8 mouse cellular contexts compared by ENCODE assay signal in the genomic region with DNA sequence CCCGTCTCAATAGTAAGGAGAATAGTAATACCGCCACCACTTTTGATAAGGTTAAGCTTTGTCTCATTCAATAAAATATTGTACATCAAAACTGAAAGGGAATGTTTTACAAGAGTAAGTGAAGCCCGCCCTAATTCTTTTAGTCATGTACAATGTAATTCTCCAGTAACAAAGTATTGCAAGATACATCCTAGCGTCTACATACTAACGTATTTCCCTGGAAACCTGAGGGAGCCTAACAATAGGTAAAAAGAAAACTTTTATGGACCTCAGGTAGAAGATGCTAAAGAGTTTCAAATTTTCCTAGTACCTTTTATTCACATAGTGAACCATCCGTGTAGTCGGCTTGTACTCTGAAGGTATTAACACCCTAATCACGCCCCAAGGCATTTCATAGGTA. TPM values are rescaled to one million over a fixed set of nuclear protein-coding genes. Genes with fewer than 3 reads are reported as not detected.
DNase-seq lines count a peak whose midpoint lies in the region; ATAC-seq and TF ChIP-seq lines count a peak whose summit lies in the region.

No protein-coding gene starts in this region.

- no peak for TF ChIP-seq EP300 in heart, postnatal 0 days (IDR thresholded peaks at IDR 0.05; ENCODE audit: low read depth)
- TF ChIP-seq EP300 in liver, postnatal 0 days (IDR thresholded peaks at IDR 0.05; ENCODE audit: low read depth) = no peak

- peak overlapping the region; percentile 99 for H3K27ac ChIP-seq in heart, postnatal 0 days (ENCODE audit: low read depth)
- no peak overlapping the region for H3K27ac ChIP-seq in forebrain, embryonic 15.5 days (replicated peaks)
- 0 out of 2 replicates have a peak overlapping the region, but pooled peaks have one; percentile 96 for H3K27ac ChIP-seq in liver, postnatal 0 days (ENCODE audit: low read depth)

- H3K4me2 ChIP-seq in heart, postnatal 0 days (ENCODE audit: low read depth, low read length) = peak overlapping the region; percentile 67
- H3K4me2 ChIP-seq in forebrain, embryonic 15.5 days (replicated peaks) = peak overlapping the region; percentile 48
- H3K4me2 ChIP-seq in liver, postnatal 0 days (ENCODE audit: low read depth, low read length) = peak overlapping the region; percentile 75

- no peaks in the 10 kb centered on the region for H3K9me3 ChIP-seq in heart, postnatal 0 days (replicated peaks; ENCODE audit: control insufficient read depth, low read length)
- H3K9me3 ChIP-seq in G1E (replicated peaks) = no peaks in the 10 kb centered on the region
- H3K9me3 ChIP-seq in forebrain, embryonic 15.5 days = no peaks in the 10 kb centered on the region
- H3K9me3 ChIP-seq in liver, postnatal 0 days (ENCODE audit: low read length) = no peaks in the 10 kb centered on the region

- intact Hi-C loops in heart, postnatal 10 days (cut with DNase I) = loop anchor here (5.0 kb wide), 1 partner anchor 77 kb away; no protein-coding TSS in a partner anchor

- ATAC-seq in heart, postnatal 0 days (ENCODE audit: insufficient read depth, low read depth) = no peak
- no peak for ATAC-seq in G1E (ENCODE audit: extremely low read depth, insufficient number of reproducible peaks, low FRiP score, poor library complexity, severe bottlenecking)
- ATAC-seq in forebrain, embryonic 15.5 days (replicated peaks) = no peak
- ATAC-seq in liver, postnatal 0 days = no peak
- no peak for ATAC-seq in megakaryocyte-erythroid progenitor cell, adult 5-6 weeks (replicated peaks; ENCODE audit: low FRiP score, low TSS enrichment, poor library complexity, severe bottlenecking)

- H3K4me3 ChIP-seq in heart, postnatal 0 days (ENCODE audit: low read depth, low read length) = peak overlapping the region; percentile 85
- peak overlapping the region; percentile 77 for H3K4me3 ChIP-seq in G1E (ENCODE audit: low read depth, low read length)
- peak overlapping the region; percentile 55 for H3K4me3 ChIP-seq in forebrain, embryonic 15.5 days
- peak overlapping the region; percentile 68 for H3K4me3 ChIP-seq in liver, postnatal 0 days (ENCODE audit: low read depth, low read length)

- no peaks in the 10 kb centered on the region; the same call in 1 of the 2 replicates for H3K27me3 ChIP-seq in heart, postnatal 0 days (ENCODE audit: control insufficient read depth, insufficient read depth, low read length)
- no peaks in the 10 kb centered on the region for H3K27me3 ChIP-seq in G1E (ENCODE audit: insufficient read depth, low read length)
- no peaks in the 10 kb centered on the region for H3K27me3 ChIP-seq in forebrain, embryonic 15.5 days
- no peaks in the 10 kb centered on the region for H3K27me3 ChIP-seq in liver, postnatal 0 days (ENCODE audit: insufficient read depth, low read length)

- 19% methylated on average over 8 of the region's 8 CpGs for WGBS in heart, postnatal 0 days
- 19% methylated on average over 8 of the region's 8 CpGs for whole genome bisulfite sequencing in forebrain, embryonic 15.5 days
- 17% methylated on average over 8 of the region's 8 CpGs for WGBS in liver, postnatal 0 days (ENCODE audit: insufficient replicate concordance)

- H3K4me1 ChIP-seq in heart, postnatal 0 days (ENCODE audit: control insufficient read depth, insufficient read depth) = no peaks in the 10 kb centered on the region; the same call in 1 of the 2 replicates
- H3K4me1 ChIP-seq in G1E (ENCODE audit: insufficient read depth, low read depth, low read length) = peaks cover 5% of the 10 kb centered on the region
- peaks cover 15% of the 10 kb centered on the region for H3K4me1 ChIP-seq in forebrain, embryonic 15.5 days
- no peaks in the 10 kb centered on the region for H3K4me1 ChIP-seq in liver, postnatal 0 days (ENCODE audit: insufficient read depth)

- no peak for DNase-seq in heart, postnatal 0 days (ENCODE audit: low spot score)
- DNase-seq in heart, postnatal 10 days = no peak
- DNase-seq in G1E (ENCODE audit: low spot score) = no peak
- DNase-seq in liver, postnatal 0 days = no peak
- DNase-seq in left cerebral cortex, adult 8-10 months (ENCODE audit: low spot score in 2 of 2) = no peak
- DNase-seq in thymus, postnatal 4 days = no peak

- peak overlapping the region; percentile 92 for H3K9ac ChIP-seq in heart, postnatal 0 days (replicated peaks; ENCODE audit: low read depth, low read length)
- peak overlapping the region; percentile 68 for H3K9ac ChIP-seq in forebrain, embryonic 15.5 days (replicated peaks)
- peak overlapping the region; percentile 78 for H3K9ac ChIP-seq in liver, postnatal 0 days (replicated peaks)

- no peaks in the 10 kb centered on the region for H3K36me3 ChIP-seq in heart, postnatal 0 days (replicated peaks; ENCODE audit: control insufficient read depth, insufficient read depth, low read length)
- H3K36me3 ChIP-seq in G1E (replicated peaks) = peaks cover 4% of the 10 kb centered on the region
- no peaks in the 10 kb centered on the region for H3K36me3 ChIP-seq in forebrain, embryonic 15.5 days
- H3K36me3 ChIP-seq in liver, postnatal 0 days (replicated peaks; ENCODE audit: insufficient read depth, low read length) = no peaks in the 10 kb centered on the region

- TF ChIP-seq CTCF in heart, postnatal 0 days (IDR thresholded peaks at IDR 0.05; ENCODE audit: low read depth) = no peak
- no peak for TF ChIP-seq CTCF in G1E (IDR thresholded peaks at IDR 0.05; ENCODE audit: low read depth, low read length)
- TF ChIP-seq CTCF in liver, postnatal 0 days (IDR thresholded peaks at IDR 0.05; ENCODE audit: low read depth) = no peak

RNA-seq across cellular contexts. Expression of a gene that starts 1.4 kb away (rescaled TPM):
- 40.1 and 41.9 TPM in 2 replicates for total RNA-seq in heart, postnatal 0 days (2014; rRNA removed; ENCODE audit: low replicate concordance)
- polyA plus RNA-seq in heart, postnatal 0 days (2015; fragmentation: Nextera tagmentation; extraction: Ambion mirVana) = 9.6 and 10.8 TPM in 2 replicates
- 10 to 100 TPM; 34.8 to 36.7 TPM for total RNA-seq in heart, postnatal 10 days (2021)
- total RNA-seq in G1E (2014; fragmentation: Nextera tagmentation) = 74.7 and 81.1 TPM in 2 replicates
- total RNA-seq in G1E (2017) = 20.6 and 22.8 TPM in 2 replicates
- 4.5 and 4.7 TPM in 2 replicates for polyA plus RNA-seq in G1E (2012)
- polyA plus RNA-seq in forebrain, embryonic 15.5 days (2015; fragmentation: Nextera tagmentation; extraction: Ambion mirVana) = 13.4 and 14.0 TPM in 2 replicates
- polyA plus RNA-seq in liver, postnatal 0 days (2015; fragmentation: Nextera tagmentation; extraction: Ambion mirVana) = 3.4 and 3.6 TPM in 2 replicates
- total RNA-seq in left cerebral cortex, adult 8-10 months (2022) = 10 to 100 TPM; 58.3 to 70.0 (median 69.1) TPM
- 61.8 TPM in 2 replicates for total RNA-seq in megakaryocyte-erythroid progenitor cell, adult 5-6 weeks (2014; fragmentation: Nextera tagmentation)
- total RNA-seq in megakaryocyte-erythroid progenitor cell, adult 5-6 weeks (2017) = 24.1 and 25.8 TPM in 2 replicates
